Mouse (Mus musculus) neural tube, embryonic 14.5 days (tissue): ENCODE results near the gene Lsm4. TPM values are rescaled to one million over a fixed set of nuclear protein-coding genes. Genes with fewer than 3 reads are reported as not detected.

ENCODE experiments used
- ATAC-seq: fragments of 200-750 bp; cut with Nextera tagmentation; 2 replicates; pipeline ENCODE4 v1.8.0; 2017; ENCODE audit warnings: low read depth, mild to moderate bottlenecking, moderate TSS enrichment, moderate library complexity
- H3K27ac ChIP-seq: fragments of 300-500 bp; sonication (generic); 2 replicates; pipeline ENCODE4 v1.5.1; 2014; ENCODE audit warnings: low read depth, mild to moderate bottlenecking, control low read depth, low read length, moderate library complexity, mixed read lengths
- H3K27me3 ChIP-seq: fragments of 300-500 bp; sonication (generic); 2 replicates; pipeline ENCODE4 v1.6.1; 2014; ENCODE audit warnings: low read length; ENCODE audit not compliant: control insufficient read depth, insufficient read depth
- H3K36me3 ChIP-seq: fragments of 300-500 bp; sonication (generic); 2 replicates; pipeline ENCODE4 v1.6.1; 2014; ENCODE audit warnings: low read length, mixed read lengths; ENCODE audit not compliant: control insufficient read depth, insufficient read depth
- H3K4me1 ChIP-seq: fragments of 300-500 bp; sonication (generic); 2 replicates; pipeline ENCODE4 v1.6.1; 2014; ENCODE audit warnings: low read length; ENCODE audit not compliant: control insufficient read depth, insufficient read depth
- H3K4me2 ChIP-seq: fragments of 300-500 bp; sonication (generic); 2 replicates; pipeline ENCODE4 v1.6.1; 2014; ENCODE audit warnings: mild to moderate bottlenecking, low read depth, low read length, control low read depth
- H3K4me3 ChIP-seq: fragments of 300-500 bp; sonication (generic); 2 replicates; pipeline ENCODE4 v1.5.1; 2014; ENCODE audit warnings: low read depth, low read length, control low read depth, mixed read lengths
- H3K9ac ChIP-seq: fragments of 300-500 bp; sonication (generic); replicated peaks from 2 replicates; pipeline ENCODE4 v1.6.1; 2014; ENCODE audit warnings: low read depth, mild to moderate bottlenecking, control low read depth, low read length, mixed read lengths
- H3K9me3 ChIP-seq: fragments of 300-500 bp; sonication (generic); 2 replicates; pipeline ENCODE4 v1.6.1; 2016; ENCODE audit warnings: low read length; ENCODE audit not compliant: control insufficient read depth
- WGBS: fragments of 180-500 bp; shearing (Covaris S2); extraction: QIAGEN DNeasy Blood & Tissue Kit; methylation state at CpG from one replicate; pipeline ENCODE4 v1.1.7; 2014; 5-methylcytosine and 5-hydroxymethylcytosine counted together
- polyA plus RNA-seq: library from polyadenylated mRNA; unstranded; fragments of >200 nt; fragmentation: Nextera tagmentation; extraction: Ambion mirVana; gene quantifications from 2 replicates; pipeline ENCODE4 v1.2.1, GENCODE M21; 2014

Lsm4 gene
- polyA plus RNA-seq, 1 experiment from 2014 or later: 194 TPM

DNA sequence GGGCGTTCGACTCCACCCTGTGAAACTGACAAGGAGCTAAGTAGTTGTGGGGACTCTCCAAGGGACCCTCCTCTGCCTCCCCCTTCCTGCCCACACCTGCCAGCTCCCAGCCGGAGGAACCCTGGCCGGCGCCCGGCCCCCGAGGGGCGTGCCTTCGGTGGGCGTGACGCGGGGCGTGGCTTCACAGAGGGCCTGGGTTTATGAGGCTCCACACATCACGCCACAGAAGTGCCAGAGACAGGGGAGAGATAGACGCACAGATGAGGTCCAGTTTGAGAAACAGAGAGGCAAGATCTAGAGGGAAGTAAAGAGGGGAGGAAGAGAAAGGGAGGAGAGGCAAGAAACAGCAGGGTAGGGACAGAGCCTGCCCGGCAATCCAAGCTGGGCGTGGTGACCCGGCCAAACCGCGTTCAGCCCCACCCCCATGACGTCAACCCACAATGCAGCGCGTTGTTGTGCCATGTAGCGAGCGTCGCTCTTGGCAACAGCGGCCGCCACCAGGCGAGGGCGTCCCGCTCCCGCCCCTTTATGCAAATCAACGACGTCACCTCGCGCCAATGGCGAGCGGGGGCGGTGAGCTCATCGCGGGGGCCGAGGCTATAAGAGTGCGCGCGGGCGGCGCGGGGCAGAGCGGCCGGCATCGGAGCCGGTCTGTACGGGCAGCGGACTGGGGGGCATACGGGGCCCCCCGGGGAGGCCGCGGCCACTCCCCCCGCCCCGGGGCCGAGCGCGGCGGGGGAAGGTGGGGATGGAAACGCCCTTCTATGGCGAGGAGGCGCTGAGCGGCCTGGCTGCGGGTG is 25.5 kb downstream of the Lsm4 start, which contains the start of gene Jund:
Gene Jund (plus strand): TSS at position 640 of the 800 bp plus-strand sequence.
- Histone ChIP-seq H3K9ac (peak within 1 kb of the TSS; percentile 100), H3K9me3 (no peaks in the 10 kb centered on the region), H3K27ac (peak within 1 kb of the TSS; percentile 99), H3K27me3 (no peaks in the 10 kb centered on the region), H3K4me1 (peaks cover 44% of the 10 kb centered on the region), H3K36me3 (no peaks in the 10 kb centered on the region), H3K4me3 (peak within 1 kb of the TSS; percentile 93), H3K4me2 (peak within 1 kb of the TSS; percentile 90)
- ATAC-seq: peak; percentile 87
- 1% methylated on average over 67 of the region's 69 CpGs for WGBS

DNA sequence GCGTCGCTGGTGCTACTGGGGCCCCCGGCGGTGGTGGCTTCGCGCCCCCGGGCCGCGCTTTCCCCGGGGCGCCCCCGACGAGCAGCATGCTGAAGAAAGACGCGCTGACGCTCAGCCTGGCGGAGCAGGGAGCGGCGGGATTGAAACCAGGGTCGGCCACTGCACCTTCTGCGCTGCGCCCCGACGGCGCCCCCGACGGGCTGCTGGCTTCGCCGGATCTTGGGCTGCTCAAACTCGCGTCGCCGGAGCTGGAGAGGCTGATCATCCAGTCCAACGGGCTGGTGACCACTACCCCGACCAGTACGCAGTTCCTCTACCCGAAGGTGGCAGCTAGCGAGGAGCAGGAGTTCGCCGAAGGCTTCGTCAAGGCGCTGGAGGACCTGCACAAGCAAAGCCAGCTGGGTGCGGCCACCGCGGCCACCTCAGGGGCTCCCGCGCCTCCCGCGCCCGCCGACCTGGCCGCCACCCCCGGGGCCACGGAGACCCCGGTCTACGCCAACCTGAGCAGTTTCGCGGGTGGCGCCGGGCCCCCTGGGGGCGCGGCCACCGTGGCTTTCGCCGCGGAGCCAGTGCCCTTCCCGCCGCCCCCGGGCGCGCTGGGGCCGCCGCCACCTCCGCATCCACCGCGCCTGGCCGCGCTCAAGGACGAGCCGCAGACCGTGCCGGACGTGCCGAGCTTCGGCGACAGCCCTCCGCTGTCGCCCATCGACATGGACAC is 26.2 kb downstream of the Lsm4 start:
- Histone ChIP-seq H3K27me3 (no peaks in the 10 kb centered on the region), H3K9me3 (no peaks in the 10 kb centered on the region), H3K27ac (peak overlapping the region; percentile 99), H3K36me3 (no peaks in the 10 kb centered on the region), H3K4me3 (peak overlapping the region; percentile 93), H3K9ac (peak overlapping the region; percentile 100), H3K4me2 (peak overlapping the region; percentile 90), H3K4me1 (peaks cover 44% of the 10 kb centered on the region)
- peak; percentile 29 for ATAC-seq
- under 1% methylated on average over 87 of the region's 89 CpGs for WGBS

DNA sequence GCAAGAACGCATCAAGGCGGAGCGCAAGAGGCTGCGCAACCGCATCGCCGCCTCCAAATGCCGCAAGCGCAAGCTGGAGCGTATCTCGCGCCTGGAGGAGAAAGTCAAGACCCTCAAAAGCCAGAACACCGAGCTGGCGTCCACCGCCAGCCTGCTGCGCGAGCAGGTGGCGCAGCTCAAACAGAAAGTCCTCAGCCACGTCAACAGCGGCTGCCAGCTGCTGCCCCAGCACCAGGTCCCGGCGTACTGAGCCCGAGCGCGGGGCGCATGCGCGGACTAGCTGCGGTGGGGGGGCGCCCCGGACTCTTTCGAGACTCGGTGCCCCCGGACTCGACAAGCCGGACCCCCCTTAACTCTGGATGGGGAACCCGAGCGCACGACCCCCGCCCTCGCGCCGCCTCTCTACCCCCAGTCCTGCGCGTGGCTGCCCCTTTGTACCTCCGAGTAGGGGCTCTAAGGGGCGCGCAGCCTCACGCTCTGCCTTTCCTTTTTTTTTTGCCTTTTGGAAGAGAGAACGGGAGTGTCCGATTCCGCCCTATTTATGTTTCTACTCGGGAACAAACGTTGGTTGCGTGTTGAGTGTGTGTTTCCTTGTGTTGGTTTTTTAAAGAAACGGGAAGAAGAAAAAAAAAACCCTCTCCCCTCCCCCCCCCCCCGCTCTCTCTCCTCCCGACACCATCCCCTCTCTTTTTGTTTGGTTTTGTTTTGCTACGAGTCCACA is 26.9 kb downstream of the Lsm4 start:
- Histone ChIP-seq H3K27me3 (no peaks in the 10 kb centered on the region), H3K4me1 (peaks cover 44% of the 10 kb centered on the region), H3K4me2 (peak overlapping the region; percentile 90), H3K9me3 (no peaks in the 10 kb centered on the region), H3K27ac (peak overlapping the region; percentile 99), H3K4me3 (peak overlapping the region; percentile 93), H3K9ac (peak overlapping the region; percentile 100), H3K36me3 (no peaks in the 10 kb centered on the region)
- peak; percentile 15; the same call in 1 of the 2 replicates for ATAC-seq
- WGBS: under 1% methylated on average over 59 of the region's 59 CpGs

DNA sequence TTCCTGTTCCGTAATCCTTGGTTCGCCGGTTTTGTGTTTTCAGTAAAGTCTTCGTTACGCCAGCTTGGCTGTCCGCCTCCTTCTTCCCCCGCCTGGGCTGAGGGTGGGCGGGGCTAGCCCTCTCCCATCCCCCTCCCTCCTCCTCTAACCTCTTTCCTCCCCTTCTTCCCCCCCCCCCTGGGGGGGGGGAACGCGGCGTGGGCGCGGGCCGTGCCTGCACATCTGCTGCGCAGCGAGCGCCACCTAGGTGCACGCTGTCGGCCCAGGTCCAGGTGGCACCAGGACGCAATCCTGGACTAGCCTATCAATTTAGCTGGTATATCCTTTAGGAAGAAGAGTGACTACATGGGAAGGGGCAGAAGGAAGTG is 27.5 kb downstream of the Lsm4 start:
- Histone ChIP-seq H3K36me3 (no peaks in the 10 kb centered on the region), H3K4me1 (peaks cover 41% of the 10 kb centered on the region), H3K4me2 (peak overlapping the region; percentile 90), H3K27me3 (no peaks in the 10 kb centered on the region), H3K9ac (peak overlapping the region; percentile 100), H3K4me3 (peak overlapping the region; percentile 93), H3K27ac (peak overlapping the region; percentile 99), H3K9me3 (no peaks in the 10 kb centered on the region)
- peak; percentile 29 for ATAC-seq
- WGBS: 0% methylated on average over 20 of the region's 20 CpGs

DNA sequence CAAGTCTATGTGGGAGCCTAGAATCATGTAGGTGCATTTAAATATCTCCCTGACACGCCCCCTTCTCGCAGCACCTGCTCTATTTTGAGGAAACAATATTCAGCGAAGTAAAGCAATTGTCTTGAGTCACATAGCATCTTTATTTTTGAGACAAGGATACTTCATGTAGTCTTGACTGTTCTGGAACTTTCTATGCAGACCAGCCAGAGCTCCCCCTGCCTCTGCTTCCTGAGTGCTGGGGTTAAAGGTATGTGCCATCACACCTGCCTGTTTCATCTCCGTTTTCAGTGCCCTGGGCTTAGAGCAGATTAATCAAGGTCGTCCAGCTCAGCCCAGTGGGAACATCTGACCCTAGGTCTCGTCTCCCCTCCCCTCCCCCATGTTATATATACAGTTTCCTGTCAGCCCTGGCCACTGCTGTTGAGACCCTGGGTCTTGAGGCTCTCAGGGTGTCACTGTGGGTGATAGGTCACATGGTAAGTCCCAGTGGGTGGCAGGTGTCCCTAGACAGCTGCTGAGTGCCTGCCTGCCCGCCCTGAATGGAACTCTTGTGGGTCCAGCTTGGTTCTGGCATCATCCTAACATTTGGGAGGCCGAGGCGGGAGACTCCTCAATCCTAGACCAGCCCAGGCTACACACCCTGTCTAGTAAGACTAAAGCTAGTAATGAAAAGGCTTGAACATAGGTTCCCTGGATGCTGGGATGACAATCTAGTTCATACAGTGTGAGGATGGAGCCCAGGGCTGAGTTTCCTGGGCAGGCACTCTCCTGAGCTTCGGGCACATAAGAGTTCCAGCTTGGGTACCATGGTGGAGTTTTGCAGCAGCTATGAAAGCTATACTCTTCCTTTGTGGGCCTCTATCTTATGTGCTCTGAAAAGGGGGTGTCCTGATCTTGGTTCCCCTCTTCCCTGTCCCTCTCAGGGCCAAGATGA is 28.3 kb downstream of the Lsm4 start:
- Histone ChIP-seq H3K4me1 (peaks cover 37% of the 10 kb centered on the region), H3K9ac (peak overlapping the region; percentile 100), H3K9me3 (no peaks in the 10 kb centered on the region), H3K27me3 (no peaks in the 10 kb centered on the region), H3K27ac (peak overlapping the region; percentile 99), H3K36me3 (no peaks in the 10 kb centered on the region), H3K4me3 (peak overlapping the region; percentile 93), H3K4me2 (peak overlapping the region; percentile 90)
- ATAC-seq: no peak
- 55% methylated on average over 10 of the region's 10 CpGs for WGBS

DNA sequence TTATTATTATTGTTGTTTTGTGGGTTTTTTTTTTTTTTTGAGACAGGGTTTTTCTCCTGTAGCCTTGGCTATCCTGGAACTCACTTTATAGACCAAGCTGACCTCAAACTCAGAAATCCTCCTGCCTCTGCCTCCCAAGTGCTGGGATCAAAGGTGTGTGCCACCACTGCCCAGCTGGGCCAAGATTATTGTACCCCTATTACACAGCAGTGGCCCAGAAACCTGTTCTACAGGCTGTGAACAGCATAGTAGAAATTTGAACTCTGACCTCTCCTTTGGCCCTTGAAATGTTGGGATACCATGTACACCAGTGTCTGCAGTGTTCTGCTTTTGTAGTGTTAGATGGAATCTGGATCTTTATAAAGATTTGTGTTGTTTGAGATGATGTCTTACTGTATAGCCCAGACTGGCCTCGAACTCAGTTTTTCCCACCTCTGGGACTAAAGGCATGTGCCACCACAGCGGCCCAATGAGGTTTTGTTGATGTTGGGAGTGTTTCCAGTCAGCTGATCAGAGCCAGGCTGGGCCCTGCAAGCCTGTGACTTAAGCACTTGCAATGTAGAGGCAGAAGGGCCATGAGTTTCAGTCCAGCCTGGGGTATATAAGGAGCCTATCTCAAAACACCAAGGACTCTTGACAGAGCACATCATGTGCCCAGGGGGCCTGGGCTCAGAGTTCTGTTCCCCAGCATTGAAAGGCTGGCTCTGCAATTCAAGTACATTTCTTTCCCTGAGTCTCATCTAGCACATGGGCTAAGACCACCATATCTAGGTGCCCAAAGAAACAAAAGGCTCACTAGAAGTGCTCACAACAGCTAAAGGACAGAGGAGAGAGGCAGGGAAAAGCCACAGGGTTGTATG is 29.2 kb downstream of the Lsm4 start:
- H3K9me3 ChIP-seq: no peaks in the 10 kb centered on the region
- H3K4me2 ChIP-seq: peak overlapping the region; percentile 90
- no peaks in the 10 kb centered on the region for H3K27me3 ChIP-seq
- peaks cover 28% of the 10 kb centered on the region for H3K4me1 ChIP-seq
- 83% methylated on average over 2 of the region's 2 CpGs for WGBS
- H3K27ac ChIP-seq: no peak overlapping the region
- H3K4me3 ChIP-seq: peak overlapping the region; percentile 93; the same call in 1 of the 2 replicates
- H3K36me3 ChIP-seq: no peaks in the 10 kb centered on the region
- no peak for ATAC-seq
- no peak overlapping the region for H3K9ac ChIP-seq

DNA sequence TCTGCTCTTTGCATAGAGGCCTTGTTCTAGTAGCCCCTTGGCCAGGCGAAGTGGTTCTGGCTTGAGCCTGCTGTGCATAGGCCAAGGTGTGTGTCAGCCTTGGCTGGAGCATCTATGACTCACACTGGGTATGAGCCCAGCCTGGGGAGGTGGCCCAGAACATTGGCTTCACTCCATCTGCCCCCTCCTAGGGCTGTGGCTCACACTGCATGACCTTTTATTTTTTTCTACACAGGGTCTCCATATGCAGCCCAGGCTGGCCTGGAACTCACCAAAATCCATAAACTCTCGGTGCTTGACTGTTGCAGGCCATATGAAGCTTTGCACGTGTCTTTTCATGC is 29.8 kb downstream of the Lsm4 start:
- 92% methylated on average over 3 of the region's 3 CpGs for WGBS
- H3K27me3 ChIP-seq: no peaks in the 10 kb centered on the region
- H3K9me3 ChIP-seq: no peaks in the 10 kb centered on the region
- no peak overlapping the region for H3K4me3 ChIP-seq
- no peak overlapping the region for H3K9ac ChIP-seq
- peaks cover 23% of the 10 kb centered on the region for H3K4me1 ChIP-seq
- no peak for ATAC-seq
- peak overlapping the region; percentile 90; the same call in 1 of the 2 replicates for H3K4me2 ChIP-seq
- no peak overlapping the region for H3K27ac ChIP-seq
- H3K36me3 ChIP-seq: no peaks in the 10 kb centered on the region
